Mouse (Mus musculus) adrenal gland, postnatal 14 days (tissue): ENCODE data around the gene Foxc2. TPM values are rescaled to one million over a fixed set of nuclear protein-coding genes. Genes with fewer than 3 reads are reported as not detected.

Experiments used
- DNase-seq: peaks from one replicate; pipeline ENCODE4 v3.0.0; 2021; ENCODE audit warnings: mixed read lengths
- total RNA-seq: library from RNA; stranded (reverse); gene quantifications from 2 replicates; pipeline ENCODE4 v1.2.3, GENCODE M21; 2021

Gene Foxc2
- total RNA-seq, 1 experiment from 2014 or later: 5.1 TPM

DNA sequence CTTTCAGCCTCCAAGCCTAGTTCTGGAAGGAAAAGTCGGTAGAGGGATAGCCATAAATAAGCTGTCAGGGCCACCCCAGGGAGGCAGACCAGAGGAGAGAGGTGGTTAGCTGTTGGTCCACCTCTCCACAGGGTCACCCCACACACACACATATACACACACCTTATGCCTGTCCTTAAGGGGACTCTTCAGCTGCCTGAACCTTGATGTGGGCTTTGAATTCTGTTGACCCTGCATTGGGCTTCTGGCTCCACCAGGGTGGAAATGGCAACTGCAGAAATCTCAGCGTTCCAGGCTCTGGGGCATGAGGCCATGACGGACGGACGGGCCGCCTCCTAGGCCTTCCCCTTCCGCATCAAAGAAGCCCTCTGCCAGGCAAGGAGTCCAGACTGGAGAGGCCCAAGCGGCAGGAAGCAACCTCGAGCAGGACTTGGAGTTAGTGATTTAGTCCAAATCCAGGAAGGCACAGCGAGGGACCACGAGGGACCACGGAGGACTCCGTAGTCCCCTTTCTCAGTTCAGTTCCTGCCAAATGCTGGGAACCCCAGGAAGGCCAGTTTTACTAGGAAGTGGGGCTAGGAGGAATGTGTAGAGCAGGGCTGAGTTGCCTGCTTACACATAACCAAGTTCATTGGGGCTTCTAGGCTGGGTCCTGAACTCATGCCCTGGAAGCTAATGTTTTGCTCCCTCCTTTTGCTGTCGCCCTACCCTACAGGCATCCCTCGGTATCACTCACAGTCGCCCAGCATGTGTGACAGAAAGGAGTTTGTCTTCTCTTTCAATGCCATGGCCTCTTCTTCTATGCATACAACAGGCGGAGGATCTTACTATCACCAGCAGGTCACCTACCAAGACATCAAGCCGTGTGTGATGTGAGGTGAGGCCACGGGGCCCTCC is 29.7 kb upstream of the Foxc2 start:
- no peak for DNase-seq

DNA sequence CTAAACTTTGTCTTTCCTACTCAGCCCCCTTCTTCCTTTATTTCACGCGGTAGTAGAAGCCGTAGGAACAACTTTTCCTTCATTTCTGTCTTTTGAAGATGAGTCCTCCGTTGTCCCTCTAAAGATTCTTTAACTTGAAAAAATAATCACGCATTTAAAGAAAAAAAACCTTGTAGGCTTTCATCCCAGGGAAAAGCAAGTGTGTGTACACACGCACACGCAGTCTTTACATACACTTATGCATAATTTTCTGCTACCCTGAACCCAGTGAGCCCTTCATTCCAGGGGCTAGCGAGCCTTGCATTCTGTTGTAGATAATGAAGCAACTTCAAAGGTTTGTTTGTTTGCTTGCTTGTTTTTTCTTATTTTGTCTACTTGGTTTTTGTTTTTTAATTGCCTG is 27.7 kb upstream of the Foxc2 start:
- DNase-seq: no peak

- DNase-seq: no peak
Measured at GRCm38 (mm10) chr8:121088871-121089630, 26.9 kb upstream of the Foxc2 start.

- no peak for DNase-seq
Measured at GRCm38 (mm10) chr8:121089631-121090380, 26.2 kb upstream of the Foxc2 start.

DNA sequence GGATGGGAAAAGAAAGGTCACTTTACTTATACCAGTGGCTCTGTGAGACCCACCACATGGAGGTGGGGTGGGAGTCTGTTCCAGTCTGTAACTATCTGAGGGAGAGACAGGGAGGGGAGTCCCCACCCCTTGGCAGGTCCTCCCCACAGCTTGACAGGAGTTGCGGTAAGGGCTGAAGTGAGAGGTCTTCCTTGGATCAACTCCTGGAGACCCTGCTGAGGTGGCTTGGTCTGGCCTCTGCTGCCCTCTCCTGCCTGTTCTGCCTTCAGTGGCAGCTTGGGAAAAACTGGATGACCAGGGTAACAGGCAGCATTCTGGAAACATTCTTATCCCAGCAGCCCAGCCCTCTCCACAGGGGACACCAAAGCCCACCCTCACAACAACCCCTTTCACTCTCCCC is 25.3 kb upstream of the Foxc2 start:
- no peak for DNase-seq

DNA sequence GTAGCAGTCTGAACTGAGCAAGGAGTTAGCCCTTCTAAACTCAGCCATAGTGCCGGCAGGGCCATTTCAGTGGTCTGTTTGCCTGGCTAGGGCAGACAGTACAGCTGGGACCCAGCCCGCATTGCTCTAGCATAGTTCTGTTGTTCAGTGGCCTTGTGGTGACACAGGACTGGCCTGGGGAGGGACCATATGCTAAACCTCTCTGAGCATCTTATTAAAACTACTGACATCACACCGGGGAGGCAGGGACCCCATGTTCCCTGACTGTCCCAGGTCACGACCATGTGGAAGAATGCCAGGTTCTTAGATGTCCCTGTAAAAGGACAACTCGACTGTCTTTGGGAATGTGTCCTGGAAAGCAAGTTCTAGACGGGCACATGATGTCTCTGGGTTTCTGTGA is 23.8 kb upstream of the Foxc2 start:
- no peak for DNase-seq

GRCm38 (mm10) chr8:121092627-121093026 is 23.3 kb upstream of the Foxc2 start:
- DNase-seq: peak; percentile 90

DNA sequence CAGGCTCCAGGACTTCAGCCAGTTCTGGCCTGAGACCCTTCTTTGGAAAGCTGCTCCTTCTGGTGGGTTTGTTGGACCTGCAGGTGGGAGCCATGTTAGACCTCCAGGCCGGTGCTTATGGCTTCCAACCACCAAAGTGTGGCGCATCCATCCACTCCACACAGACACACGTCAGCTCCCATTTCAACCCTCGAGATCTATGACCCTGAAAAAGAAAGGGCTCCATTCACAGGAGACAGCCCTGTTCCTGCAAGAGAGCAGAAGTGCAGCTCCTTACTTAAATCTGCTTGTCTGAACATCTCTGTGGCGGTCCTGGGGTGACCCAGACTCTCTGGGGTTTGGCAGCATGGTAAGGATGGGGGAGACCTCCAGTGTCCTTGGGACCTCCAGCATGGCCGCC is 22.5 kb upstream of the Foxc2 start:
- no peak for DNase-seq

DNA sequence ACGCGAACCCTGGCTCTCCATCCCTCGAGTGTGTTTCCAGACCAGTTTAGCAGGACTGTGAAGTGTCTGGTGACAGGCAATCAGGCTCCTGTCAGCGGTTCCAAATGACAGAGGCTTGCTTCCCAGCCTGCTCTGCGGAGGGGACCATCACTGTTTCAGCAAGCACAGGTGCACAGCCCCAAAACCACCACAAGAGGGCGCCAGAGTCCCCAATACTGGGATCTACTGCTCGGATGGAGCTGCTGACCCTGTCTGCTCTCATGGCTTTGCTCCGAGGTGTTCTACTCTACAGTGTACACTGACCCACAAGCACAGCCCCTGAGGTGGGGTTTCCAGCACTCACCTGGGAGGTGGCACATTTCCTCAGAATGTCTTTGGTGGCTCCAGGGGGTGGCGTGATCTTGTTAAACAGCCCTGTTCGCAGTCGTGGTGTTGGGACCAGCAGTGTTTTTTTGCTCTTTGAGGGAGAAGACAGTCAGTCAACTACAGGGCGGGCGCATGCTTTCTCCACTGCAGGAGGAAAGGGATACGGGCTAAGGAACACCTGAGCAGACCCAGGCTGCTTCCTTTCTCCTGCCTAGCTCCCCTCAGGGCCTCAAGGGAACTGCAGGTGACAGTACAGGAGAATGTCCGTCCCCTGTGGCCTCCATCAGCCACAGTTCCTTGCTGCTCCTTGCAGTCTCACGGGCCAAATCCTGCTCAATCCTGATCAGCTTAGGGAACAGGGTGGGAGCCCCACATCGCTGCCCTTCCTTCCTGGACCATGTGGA is 11.7 kb upstream of the Foxc2 start:
- peak; percentile 89 for DNase-seq

DNA sequence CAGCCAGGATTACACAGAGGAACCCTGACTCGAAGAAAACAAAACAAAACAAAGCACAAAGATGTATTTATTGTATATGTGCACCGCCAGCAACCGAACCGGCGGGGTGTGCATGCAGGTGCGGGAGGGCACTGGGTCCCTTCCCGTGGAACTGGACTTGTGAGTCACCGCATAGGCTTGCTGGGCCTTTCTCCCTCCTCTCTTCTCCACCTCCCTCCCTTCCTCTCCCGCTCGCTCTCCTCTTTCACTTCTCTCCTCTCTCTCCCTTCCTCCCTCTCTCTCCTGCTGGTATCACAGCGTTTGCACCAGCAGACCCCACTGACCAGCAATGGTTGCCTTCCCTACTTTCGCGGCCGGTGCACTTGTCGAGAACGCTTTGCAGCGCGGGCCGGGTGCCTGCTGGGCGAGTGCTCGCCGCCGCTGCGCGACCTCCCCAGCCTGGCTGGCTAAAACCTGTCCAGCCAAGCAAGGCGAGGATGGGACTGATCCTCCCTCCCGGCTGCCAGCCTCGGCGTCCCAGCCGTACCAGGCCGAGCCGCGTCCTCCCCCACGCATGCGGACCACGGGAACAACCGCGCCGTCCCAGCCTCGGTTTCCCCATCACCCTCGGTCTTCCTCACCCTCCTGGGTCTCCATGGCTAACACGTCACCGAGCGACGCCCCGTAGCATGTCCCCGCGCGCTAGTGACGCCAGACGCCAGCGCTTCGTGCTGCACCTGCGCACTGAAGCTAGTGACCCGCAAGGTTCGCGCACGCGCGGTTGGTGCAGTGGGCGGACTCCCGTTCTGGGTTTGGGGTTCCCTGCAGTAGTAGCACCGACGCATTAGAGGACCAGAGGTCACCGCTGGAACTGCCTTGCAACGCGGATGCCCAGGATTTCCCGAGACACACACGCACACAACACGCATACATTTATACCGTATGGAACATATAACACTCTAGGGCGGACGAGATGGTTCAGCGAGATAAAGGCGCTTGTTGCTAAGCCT is 8.0 kb upstream of the Foxc2 start, which contains the start of gene Mthfsd:
Mthfsd (minus strand) TSS at position 725 of the 989 bp plus-strand sequence.
- peak; percentile 100 for DNase-seq

DNA sequence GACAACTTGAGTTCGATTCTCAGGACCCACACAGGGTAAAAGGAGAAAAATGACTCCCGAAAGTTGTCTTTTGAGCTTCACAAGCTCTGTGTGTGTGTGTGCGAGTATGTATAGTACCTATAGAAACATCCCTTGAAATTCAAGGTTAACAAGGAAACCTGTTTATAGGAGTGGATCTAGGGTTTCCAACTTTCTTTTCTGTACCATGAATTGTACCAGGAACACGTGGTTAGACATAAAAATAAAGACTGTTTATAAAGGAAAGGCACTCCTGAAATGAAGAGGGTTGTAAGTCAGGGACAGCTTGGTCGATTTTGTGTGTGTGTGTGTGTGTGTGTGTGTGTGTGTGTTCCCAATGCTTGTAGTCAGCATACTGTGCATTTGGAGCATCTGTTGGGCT is 7.3 kb upstream of the Foxc2 start:
- no peak for DNase-seq

DNA sequence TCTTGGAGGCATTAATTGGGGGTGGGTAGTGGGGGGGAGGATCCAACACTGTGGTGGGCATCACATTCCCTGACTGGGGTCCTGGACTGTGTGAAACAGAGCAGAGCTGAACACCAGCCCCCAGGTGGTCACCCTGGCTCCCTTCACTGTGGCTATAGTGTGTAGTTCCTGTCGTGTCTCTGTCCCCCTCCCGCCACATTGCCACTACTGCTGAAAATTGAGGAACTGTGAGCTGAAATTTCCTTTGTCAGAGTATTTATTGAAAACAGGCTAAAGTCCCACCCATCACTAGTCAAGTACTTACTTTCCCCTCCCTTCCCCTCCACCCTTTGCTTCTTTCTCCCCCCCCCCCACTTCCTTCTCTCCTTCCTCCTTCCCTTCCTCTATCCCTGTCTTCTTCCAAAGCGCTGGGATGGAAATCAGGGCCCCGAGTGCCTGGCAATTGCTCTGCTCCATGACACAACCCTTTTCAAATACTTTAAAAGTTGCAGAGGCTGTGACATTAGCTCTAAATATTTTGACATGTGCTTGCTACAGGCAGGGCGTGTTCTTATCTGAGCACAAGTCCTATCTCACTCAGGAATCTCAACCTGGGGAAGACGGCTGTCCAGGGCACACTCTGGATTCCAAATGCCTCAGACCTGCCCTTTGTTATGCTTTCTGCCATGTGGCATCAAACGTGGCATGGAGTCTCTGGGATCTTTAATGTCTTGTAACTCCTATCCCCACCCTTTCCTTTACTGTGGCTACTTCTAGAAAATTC is 4.6 kb upstream of the Foxc2 start:
- no peak for DNase-seq

DNA sequence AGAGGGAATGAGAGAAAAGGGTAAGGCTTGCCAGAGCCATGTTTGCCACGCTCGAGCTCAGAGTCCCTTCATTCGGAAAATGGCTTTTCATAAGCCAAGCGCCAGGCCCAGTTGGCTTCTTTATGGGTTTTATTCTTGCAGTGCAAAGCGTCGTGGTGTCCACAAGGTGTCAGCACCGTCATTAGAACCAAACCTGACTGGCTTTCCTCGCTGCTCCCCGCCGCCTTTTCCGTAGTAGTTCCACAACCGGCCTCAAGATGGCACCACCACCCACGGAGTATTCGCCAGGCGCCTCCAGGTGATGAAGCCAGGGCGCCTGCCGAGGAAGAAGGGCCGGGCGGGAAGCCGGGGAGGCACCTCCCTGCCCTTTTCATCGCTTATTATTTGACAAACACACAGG is 2.7 kb upstream of the Foxc2 start:
- peak; percentile 95 for DNase-seq

DNA sequence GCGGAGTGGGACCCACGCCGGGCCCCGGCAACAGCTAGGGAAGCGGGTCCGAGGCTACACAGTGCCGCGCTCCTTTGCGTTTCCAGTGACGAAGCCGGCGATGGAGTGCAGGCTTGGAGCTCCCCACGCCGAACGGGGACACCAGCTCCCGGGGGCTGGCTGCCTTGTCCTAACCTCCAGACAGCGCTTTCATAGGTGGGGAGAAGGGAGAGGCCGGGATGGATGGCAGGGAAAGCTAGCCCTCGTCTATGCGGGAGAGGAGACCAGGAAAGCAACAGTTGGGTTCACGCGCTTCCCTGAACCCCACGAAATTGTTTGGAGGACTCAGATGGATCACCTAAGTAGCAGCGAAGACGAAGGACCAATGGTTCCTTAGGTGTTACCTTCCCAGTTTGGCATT is 835 bp upstream of the Foxc2 start:
- DNase-seq: no peak

GRCm38 (mm10) chr8:121116591-121117185 is 717 bp downstream of the Foxc2 start:
- DNase-seq: no peak

- no peak for DNase-seq
Measured at GRCm38 (mm10) chr8:121117186-121117651, 1.2 kb downstream of the Foxc2 start.

DNA sequence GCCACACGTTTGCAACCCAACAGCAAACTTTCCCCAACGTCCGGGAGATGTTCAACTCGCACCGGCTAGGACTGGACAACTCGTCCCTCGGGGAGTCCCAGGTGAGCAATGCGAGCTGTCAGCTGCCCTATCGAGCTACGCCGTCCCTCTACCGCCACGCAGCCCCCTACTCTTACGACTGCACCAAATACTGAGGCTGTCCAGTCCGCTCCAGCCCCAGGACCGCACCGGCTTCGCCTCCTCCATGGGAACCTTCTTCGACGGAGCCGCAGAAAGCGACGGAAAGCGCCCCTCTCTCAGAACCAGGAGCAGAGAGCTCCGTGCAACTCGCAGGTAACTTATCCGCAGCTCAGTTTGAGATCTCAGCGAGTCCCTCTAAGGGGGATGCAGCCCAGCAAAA is 1.9 kb downstream of the Foxc2 start:
- no peak for DNase-seq

GRCm38 (mm10) chr8:121118634-121119420 is 2.9 kb downstream of the Foxc2 start:
- DNase-seq: no peak
